Mouse (Mus musculus): ENCODE results near the gene Rslcan18.
"Not testable (repeated sequence)": the region's sequence is repeated elsewhere in the genome, so short reads cannot be mapped to it uniquely, and the experiment has no call there.

Rslcan18 gene

GRCm38 (mm10) chr13:67116163-67116562 lies at the start of gene Rslcan18:
Gene Rslcan18, minus strand, starts transcription at chr13:67116263.
- DNase-seq (ENCODE audit: low spot score): not testable (repeated sequence)

- peak; percentile 86 for DNase-seq (ENCODE audit: low spot score)
These were observed 12.1 kb upstream of the Rslcan18 start for GRCm38 (mm10) chr13:67128038-67128721.

DNA sequence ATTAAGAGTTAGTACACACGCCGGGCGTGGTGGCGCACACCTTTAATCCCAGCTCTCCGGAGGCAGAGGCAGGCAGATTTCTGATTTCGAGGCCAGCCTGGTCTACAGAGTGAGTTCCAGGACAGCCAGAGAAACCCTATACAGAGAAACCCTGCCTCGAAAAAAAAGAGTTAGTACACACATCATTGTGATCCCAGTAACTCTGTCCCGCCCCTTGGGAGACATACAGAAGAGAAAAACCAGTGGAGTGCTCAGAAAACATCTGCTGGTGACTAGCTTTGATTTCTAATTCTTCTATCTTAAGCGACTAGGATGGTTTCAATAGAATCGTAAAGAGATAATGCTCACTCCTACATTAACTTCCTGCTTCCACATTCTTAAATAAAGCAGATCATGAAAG lies 11.4 kb upstream of the Rslcan18 start:
- not testable (repeated sequence) for DNase-seq (ENCODE audit: low spot score)

GRCm38 (mm10) chr13:67124460-67124859 lies 8.4 kb upstream of the Rslcan18 start:
- no peak for DNase-seq (ENCODE audit: low spot score)

- DNase-seq (ENCODE audit: low spot score): not testable (repeated sequence)
These were observed 5.3 kb upstream of the Rslcan18 start, which contains the start of gene Zfp759 for GRCm38 (mm10) chr13:67121360-67121759. Gene Zfp759, plus strand, starts transcription at chr13:67121660.

- DNase-seq (ENCODE audit: low spot score): no peak
These were observed 2.8 kb downstream of the Rslcan18 start for GRCm38 (mm10) chr13:67113287-67113686.

DNA sequence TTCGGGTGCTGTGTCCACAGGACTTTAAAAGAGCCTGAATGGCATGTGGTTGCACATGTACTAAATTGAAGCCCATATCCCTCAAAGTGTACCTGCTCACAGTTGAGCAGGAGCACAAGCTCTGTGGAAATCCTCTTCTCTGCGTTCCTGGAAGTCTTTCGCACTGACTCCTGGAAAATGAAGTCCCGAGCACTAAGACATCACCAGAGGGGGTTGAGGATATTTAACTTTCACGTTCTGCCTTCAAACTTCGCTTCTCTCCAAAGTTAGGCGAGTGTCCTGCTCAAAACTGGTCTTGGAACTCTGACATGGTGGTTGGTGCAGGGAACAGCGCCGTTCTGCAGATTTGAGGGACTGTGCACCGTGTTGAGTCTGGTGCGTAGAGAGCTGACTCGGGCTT lies 4.0 kb downstream of the Rslcan18 start:
- no peak for DNase-seq (ENCODE audit: low spot score)

- no peak for DNase-seq (ENCODE audit: low spot score)
These were observed 7.2 kb downstream of the Rslcan18 start for GRCm38 (mm10) chr13:67108821-67109206.

- DNase-seq (ENCODE audit: low spot score): peak; percentile 98
These were observed 7.8 kb downstream of the Rslcan18 start, which contains the start of gene Gm28557 for GRCm38 (mm10) chr13:67108194-67108820. Gene Gm28557, minus strand, starts transcription at chr13:67108604.

GRCm38 (mm10) chr13:67107681-67108080 lies 8.4 kb downstream of the Rslcan18 start:
- DNase-seq (ENCODE audit: low spot score): peak; percentile 69

DNA sequence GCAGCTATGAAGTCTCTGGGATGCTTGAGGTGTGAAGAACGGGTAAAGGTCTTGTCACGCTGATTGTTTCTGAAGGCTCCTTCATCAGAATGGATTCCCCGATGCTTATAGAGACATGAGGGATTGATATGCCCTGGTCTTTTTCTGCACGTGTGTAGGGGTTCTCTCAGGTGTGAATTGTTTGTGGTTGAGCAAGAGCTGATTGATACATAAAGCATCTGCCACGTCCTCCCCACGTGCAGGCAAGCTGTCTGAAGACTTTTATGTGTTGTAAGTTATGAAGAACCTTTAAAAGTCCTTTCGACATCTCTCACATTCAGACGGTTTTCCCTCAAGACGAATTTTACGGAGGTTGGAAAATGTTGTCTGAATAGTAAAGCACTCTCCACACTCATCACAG lies 18.2 kb downstream of the Rslcan18 start, which contains the start of gene Zfp708:
Gene Zfp708 (minus strand): TSS at position 101 of the 400 bp plus-strand sequence.
- no peak for DNase-seq (ENCODE audit: low spot score)

GRCm38 (mm10) chr13:67090154-67090553 lies 25.9 kb downstream of the Rslcan18 start:
- no peak for DNase-seq (ENCODE audit: low spot score)

DNA sequence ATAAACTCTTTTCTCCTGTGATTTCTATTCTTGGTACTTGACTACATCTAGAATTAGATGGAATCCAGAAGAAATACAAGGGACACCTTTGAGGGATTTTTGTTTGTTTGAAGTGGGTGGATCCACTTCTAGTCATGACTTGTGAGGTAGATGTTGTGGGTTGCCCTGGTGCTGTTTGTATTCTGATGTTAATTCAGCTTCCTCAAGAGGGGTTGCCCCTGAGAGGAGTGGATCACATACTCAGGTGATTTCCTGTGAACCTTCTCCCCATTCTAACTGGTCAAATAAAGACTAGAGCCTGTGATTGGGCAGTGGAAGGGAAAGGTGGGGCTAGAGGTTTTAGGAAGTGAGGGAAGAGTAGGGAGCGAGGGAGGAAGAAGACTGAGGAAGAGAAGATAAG lies 34.1 kb downstream of the Rslcan18 start:
- DNase-seq (ENCODE audit: low spot score): no peak

- peak; percentile 85 for DNase-seq (ENCODE audit: low spot score)
These were observed 34.8 kb downstream of the Rslcan18 start for GRCm38 (mm10) chr13:67081142-67081713.

- peak; percentile 24 for DNase-seq (ENCODE audit: low spot score)
These were observed 38.8 kb downstream of the Rslcan18 start for GRCm38 (mm10) chr13:67077244-67077643.

- no peak for DNase-seq (ENCODE audit: low spot score)
These were observed 43.3 kb downstream of the Rslcan18 start for GRCm38 (mm10) chr13:67072786-67073185.

DNA sequence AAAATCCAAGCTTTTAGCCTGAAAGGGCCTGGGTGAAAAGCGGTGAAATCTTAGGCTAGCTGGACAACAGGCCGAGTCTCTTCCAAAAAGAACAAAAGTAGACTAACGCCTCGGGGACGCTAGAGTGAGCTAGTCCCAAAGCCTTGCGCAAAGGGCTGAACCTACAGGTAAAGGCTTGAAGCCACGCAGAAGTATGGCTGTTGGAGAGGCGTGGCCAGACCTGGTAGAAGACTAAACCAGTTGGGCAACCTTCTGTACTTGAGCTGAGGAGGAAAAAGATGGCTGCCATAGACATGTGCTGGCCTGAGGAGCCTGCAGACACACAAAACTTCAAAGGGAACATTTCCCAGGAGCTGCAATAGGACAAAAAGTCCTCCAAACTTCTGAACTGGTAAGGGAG lies 50.7 kb downstream of the Rslcan18 start:
- DNase-seq (ENCODE audit: low spot score): no peak

DNA sequence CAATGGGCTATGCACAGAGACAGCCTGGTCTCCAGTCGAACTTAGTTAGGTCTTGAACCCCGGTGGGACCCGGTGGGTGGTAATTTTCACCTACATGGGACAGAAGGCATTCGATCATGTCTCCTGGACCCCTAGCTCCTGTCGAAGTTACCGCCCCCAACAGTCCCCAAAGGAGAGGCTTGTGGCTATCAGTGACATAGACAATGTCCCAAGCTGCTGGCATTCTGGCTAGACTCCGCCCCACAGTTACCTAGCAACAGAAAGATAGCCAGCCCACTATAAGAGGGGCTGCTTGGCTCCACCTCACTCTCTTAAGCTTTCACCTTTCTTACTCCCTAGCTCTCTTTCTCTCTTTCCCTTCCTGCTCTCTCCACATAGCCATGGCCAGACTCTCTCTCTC lies 53.6 kb downstream of the Rslcan18 start:
- no peak for DNase-seq (ENCODE audit: low spot score)

DNA sequence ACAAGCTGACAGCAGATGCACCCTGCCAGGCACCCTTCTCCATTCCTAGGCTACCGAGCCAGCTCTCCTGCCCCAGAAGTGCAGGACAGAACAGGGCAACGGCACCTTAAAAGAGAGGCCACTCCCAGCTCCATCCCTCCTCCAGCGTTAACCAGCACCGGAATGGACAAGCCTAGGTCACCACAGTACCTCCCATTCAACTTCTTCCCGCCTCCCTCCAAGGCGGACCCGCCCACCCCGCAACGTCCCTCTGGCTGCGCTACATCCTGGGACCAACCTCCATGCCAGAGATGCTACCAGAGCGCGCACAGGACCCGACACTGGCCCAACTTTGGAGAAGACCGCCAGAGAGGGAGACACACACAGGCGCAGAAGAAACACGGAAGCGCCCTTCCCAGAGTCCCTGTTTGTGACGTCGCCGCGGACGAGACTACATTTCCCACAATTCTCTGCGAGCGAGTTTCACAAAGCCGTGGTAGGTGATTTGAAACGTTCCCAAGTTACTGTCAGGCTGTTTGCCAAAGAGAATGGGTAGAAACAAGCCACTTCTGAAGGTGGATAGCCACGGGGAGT lies 55.2 kb downstream of the Rslcan18 start, which contains the start of gene Zfp712:
Gene Zfp712 (minus strand): TSS at position 385 of the 573 bp plus-strand sequence.
- DNase-seq (ENCODE audit: low spot score): peak; percentile 97

DNA sequence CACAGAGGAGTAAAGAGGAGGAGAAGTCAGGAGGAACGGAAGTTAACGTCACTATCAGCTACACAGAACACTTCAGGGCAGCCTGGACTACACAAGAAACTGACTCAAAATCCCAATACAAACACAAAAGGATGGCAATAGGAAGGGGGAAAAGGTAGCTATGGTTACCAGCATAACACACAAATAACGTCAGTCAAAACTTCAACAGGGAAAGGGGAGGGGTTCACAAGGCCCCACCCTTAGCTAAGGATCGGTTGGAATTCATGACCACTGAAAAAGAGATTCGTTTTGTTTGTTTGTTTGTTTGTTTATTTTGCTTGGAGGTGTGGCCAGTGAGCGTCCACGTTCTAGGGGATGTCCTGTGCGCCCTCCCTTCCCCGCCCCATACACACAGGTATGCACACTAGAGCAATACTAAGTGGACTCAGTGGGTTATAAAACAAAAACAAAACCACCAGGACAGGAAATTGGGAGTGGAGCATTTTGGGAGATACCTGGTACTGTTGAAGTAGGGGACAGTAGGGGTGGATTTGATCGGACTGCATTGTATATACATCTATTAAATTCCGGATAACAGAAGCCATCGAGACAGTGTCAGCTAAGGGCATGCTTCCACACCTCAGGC lies 55.8 kb downstream of the Rslcan18 start:
- peak; percentile 48 for DNase-seq (ENCODE audit: low spot score)
